Mouse (Mus musculus): ENCODE measurements around the gene Itga7.

Gene Itga7

GRCm38 (mm10) chr10:128912268-128912667, 21.4 kb upstream of the Itga7 start:
- DNase-seq = no peak

- no peak for DNase-seq
Observed at GRCm38 (mm10) chr10:128912791-128913190, 20.8 kb upstream of the Itga7 start.

- peak; percentile 90 to 97 for DNase-seq
Observed at GRCm38 (mm10) chr10:128913219-128913618, 20.4 kb upstream of the Itga7 start.

DNA sequence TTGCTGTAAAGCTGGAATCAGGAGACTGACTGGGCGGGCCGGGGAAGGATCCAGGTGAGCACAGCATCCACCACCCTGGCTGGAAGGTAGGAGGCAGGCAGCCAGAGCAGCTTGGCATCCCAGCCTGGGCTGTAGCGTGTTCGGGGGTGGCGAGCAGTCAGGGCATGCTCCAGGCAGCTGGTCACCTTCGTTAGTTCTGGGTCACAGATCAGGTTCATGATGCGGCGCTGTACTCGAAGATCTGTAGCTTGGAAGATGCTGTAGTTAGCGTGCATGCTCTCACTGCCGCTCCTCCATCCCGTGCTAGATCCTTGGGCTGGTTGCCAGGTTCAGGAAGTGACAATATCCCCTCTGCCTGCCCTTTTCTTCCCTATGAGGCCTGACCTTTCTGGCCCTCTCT, 19.9 kb upstream of the Itga7 start:
- peak; percentile 45 to 72 for DNase-seq

GRCm38 (mm10) chr10:128915550-128915949, 18.1 kb upstream of the Itga7 start:
- DNase-seq = no peak

DNA sequence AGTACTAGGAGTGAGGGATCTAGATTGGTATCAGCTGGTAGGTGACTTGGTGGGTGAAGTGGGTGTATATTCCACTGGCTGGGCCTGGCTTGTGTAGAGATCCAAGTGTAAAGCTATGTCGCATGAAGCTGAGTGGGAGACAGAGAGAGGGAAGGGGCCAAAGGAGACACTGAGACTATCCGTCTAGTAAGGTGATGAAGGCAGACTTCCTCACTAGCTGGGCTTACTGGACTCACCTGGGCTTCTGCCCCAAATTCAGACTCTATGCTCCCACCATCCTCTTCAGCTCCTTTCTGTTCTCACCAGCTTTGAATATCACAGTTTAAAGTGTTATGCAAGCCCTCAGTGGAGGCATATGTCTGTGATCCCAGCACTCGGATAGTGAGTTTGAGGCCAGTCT, 17.0 kb upstream of the Itga7 start:
- DNase-seq = no peak

DNA sequence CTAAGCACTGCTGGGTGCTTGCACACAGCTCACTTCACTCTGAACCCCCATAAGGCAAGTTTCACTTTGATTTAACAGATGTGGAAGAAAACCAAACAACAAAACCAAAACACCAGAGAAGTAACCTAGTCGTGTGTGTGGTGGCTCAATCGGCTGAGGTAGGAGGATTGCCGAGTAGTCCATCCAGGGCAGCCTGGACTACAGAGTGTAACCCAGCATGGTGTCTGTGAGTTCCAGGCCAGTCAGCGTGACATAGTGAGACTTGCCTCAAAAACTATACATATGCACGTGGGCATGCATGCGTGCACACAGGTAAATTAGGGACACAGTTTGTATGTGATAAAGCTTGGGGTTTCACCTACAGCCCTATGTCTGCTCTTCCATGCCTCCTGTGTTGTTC, 16.2 kb upstream of the Itga7 start:
- DNase-seq = no peak

- DNase-seq = peak; percentile 64 to 81
Observed at GRCm38 (mm10) chr10:128918246-128918645, 15.4 kb upstream of the Itga7 start.

GRCm38 (mm10) chr10:128919203-128919631, 14.4 kb upstream of the Itga7 start:
- DNase-seq = peak; percentile 79 to 93

- peak in 1 of 2 experiments; percentile 28 for DNase-seq
Observed at GRCm38 (mm10) chr10:128919966-128920365, 13.7 kb upstream of the Itga7 start.

- peak; percentile 57 to 65 for DNase-seq
Observed at GRCm38 (mm10) chr10:128920736-128921161, 12.9 kb upstream of the Itga7 start.

DNA sequence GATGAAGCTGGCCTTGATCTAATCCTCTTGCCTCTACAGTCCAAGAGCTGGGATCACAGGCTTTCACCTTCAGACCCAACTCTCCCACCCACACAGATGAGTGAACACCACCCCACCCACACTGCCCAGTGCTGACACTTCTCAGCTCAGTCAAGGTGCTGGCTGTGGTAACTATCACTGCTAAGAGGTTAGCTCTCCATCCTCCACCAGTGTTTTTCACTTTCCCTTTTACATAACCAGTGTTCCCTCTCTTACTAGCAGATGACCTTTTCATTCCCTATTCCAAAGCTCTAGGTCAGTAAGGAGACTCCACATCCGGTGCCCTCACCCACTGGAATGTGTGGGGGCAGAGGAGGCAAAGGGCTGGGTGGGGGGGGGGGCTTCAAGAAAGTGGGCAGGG, 12.4 kb upstream of the Itga7 start:
- peak in 1 of 2 experiments; percentile 66 for DNase-seq

- DNase-seq = no peak
Observed at GRCm38 (mm10) chr10:128921883-128922821, 11.5 kb upstream of the Itga7 start.

DNA sequence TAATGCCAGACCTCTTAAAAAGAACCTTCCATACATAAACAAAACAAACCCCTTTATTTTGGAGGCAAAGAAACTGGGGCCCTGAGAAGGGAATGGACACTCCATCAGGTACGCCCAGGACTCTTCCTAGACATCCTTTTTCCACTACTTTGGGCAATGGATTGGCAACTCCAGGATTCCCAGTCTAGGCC, 10.9 kb upstream of the Itga7 start, which contains the start of gene Rdh5:
TSS of gene Rdh5 (minus strand) at position 67 of the 191 bp plus-strand sequence.
- DNase-seq = no peak

GRCm38 (mm10) chr10:128923013-128923691, 10.5 kb upstream of the Itga7 start:
- DNase-seq = peak; percentile 95 to 99

DNA sequence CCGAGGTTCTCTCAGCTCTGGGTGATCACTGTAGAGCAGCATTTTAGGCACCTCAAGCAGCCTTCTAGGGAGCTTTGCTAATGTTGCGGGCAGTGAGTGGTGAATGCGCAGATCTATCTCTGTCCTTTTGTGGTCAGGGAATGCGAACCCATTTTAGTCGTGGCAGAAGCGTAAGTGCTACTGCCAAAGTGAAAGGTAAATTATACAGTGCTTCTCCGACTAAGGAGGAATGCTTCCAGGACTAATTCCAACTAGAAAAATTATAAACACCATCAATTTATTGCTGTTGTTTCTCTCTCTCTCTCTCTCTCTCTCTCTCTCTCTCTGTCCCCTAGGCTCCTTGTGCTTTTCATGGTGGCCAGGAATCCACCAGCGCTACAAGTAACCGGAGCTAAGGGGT, 9.7 kb upstream of the Itga7 start, which contains the start of gene Bloc1s1:
TSS of gene Bloc1s1 (minus strand) at position 101 of the 400 bp plus-strand sequence.
- DNase-seq = no peak

GRCm38 (mm10) chr10:128928356-128928755, 5.3 kb upstream of the Itga7 start:
- no peak for DNase-seq

GRCm38 (mm10) chr10:128929638-128930378, 3.8 kb upstream of the Itga7 start:
- peak in 1 of 2 experiments; percentile 69 for DNase-seq

- no peak for DNase-seq
Observed at GRCm38 (mm10) chr10:128931441-128931840, 2.2 kb upstream of the Itga7 start.

GRCm38 (mm10) chr10:128933976-128934721, 531 bp downstream of the Itga7 start:
- no peak for DNase-seq

- no peak for DNase-seq
Observed at GRCm38 (mm10) chr10:128934997-128935787, 1.6 kb downstream of the Itga7 start.
